Mouse (Mus musculus) lung, embryonic 16.5 days (tissue): Measurements from ENCODE around the gene Dnajc11. TPM values are rescaled to one million over a fixed set of nuclear protein-coding genes. Genes with fewer than 3 reads are reported as not detected.

Experiments
- ATAC-seq: fragments of 200-750 bp; cut with Nextera tagmentation; 2 replicates; pipeline ENCODE4 v1.8.0; 2017; ENCODE audit warnings: low read depth, mild to moderate bottlenecking, moderate library complexity
- H3K27ac ChIP-seq: fragments of 300-500 bp; sonication (generic); 2 replicates; pipeline ENCODE4 v1.5.1; 2014; ENCODE audit warnings: mild to moderate bottlenecking, control low read depth, low read length
- H3K27me3 ChIP-seq: fragments of 300-500 bp; sonication (generic); 2 replicates; pipeline ENCODE4 v1.6.1; 2014; ENCODE audit warnings: low read depth, low read length, mixed read lengths; ENCODE audit not compliant: control insufficient read depth, insufficient read depth
- H3K36me3 ChIP-seq: fragments of 300-500 bp; sonication (generic); 2 replicates; pipeline ENCODE4 v1.6.1; 2014; ENCODE audit warnings: low read length; ENCODE audit not compliant: control insufficient read depth, insufficient read depth
- H3K4me1 ChIP-seq: fragments of 300-500 bp; sonication (generic); replicated peaks from 2 replicates; pipeline ENCODE4 v1.6.1; 2014; ENCODE audit warnings: low read length, mixed read lengths; ENCODE audit not compliant: control insufficient read depth, insufficient read depth
- H3K4me2 ChIP-seq: fragments of 300-500 bp; sonication (generic); 2 replicates; pipeline ENCODE4 v1.6.1; 2014; ENCODE audit warnings: low read depth, low read length, control low read depth
- H3K4me3 ChIP-seq: fragments of 300-500 bp; sonication (generic); 2 replicates; pipeline ENCODE4 v1.5.1; 2014; ENCODE audit warnings: mild to moderate bottlenecking, low read length, control low read depth
- H3K9ac ChIP-seq: fragments of 300-500 bp; sonication (generic); 2 replicates; pipeline ENCODE4 v1.6.1; 2014; ENCODE audit warnings: low read length, control low read depth
- H3K9me3 ChIP-seq: fragments of 300-500 bp; sonication (generic); 2 replicates; pipeline ENCODE4 v1.6.1; 2016; ENCODE audit warnings: low read length; ENCODE audit not compliant: control insufficient read depth
- WGBS: fragments of 180-500 bp; shearing (Covaris S2); extraction: QIAGEN DNeasy Blood & Tissue Kit; methylation state at CpG from one replicate; pipeline ENCODE4 v1.1.7; 2014; 5-methylcytosine and 5-hydroxymethylcytosine counted together
- polyA plus RNA-seq: library from polyadenylated mRNA; unstranded; fragments of >200 nt; fragmentation: Nextera tagmentation; extraction: Ambion mirVana; gene quantifications from 2 replicates; pipeline ENCODE4 v1.2.1, GENCODE M21; 2015

The Dnajc11 gene
- polyA plus RNA-seq, 1 experiment from 2014 or later, result 57.1 TPM

- H3K4me3 ChIP-seq, result no peak overlapping the region
Measured at GRCm38 (mm10) chr4:151901422-151901821, 32.1 kb upstream of the Dnajc11 start.

GRCm38 (mm10) chr4:151902046-151902688 is 31.3 kb upstream of the Dnajc11 start:
- no peak overlapping the region for H3K27ac ChIP-seq
- H3K9me3 ChIP-seq, result no peaks in the 10 kb centered on the region
- no peak overlapping the region for H3K9ac ChIP-seq
- H3K27me3 ChIP-seq, result peaks cover 6% of the 10 kb centered on the region
- no peak for ATAC-seq
- no peak overlapping the region for H3K4me3 ChIP-seq
- peaks cover 15% of the 10 kb centered on the region for H3K4me1 ChIP-seq
- H3K4me2 ChIP-seq, result no peak overlapping the region
- WGBS, result 68% methylated on average over 17 of the region's 17 CpGs
- H3K36me3 ChIP-seq, result no peaks in the 10 kb centered on the region

More at GRCm38 (mm10) chr4:151901422-151901821, 32.1 kb upstream of the Dnajc11 start:
- Histone ChIP-seq H3K27ac (no peak overlapping the region), H3K4me2 (no peak overlapping the region), H3K4me1 (peaks cover 15% of the 10 kb centered on the region), H3K27me3 (peaks cover 3% of the 10 kb centered on the region; the same call in 1 of the 2 replicates), H3K9ac (no peak overlapping the region), H3K9me3 (no peaks in the 10 kb centered on the region), H3K36me3 (no peaks in the 10 kb centered on the region)
- WGBS, result 41% methylated on average over 11 of the region's 11 CpGs
- ATAC-seq, result no peak

- H3K4me3 ChIP-seq, result no peak overlapping the region
- 25% methylated on average over 14 of the region's 14 CpGs for WGBS
- ATAC-seq, result peak; percentile 77
- H3K27me3 ChIP-seq, result peaks cover 6% of the 10 kb centered on the region
- no peaks in the 10 kb centered on the region for H3K36me3 ChIP-seq
- no peak overlapping the region for H3K9ac ChIP-seq
- no peaks in the 10 kb centered on the region for H3K9me3 ChIP-seq
- no peak overlapping the region for H3K4me2 ChIP-seq
- H3K4me1 ChIP-seq, result peaks cover 15% of the 10 kb centered on the region
- no peak overlapping the region for H3K27ac ChIP-seq
Measured at GRCm38 (mm10) chr4:151902689-151903241, 30.7 kb upstream of the Dnajc11 start.

GRCm38 (mm10) chr4:151904098-151904497 is 29.4 kb upstream of the Dnajc11 start:
- ATAC-seq, result peak; percentile 68; the same call in 1 of the 2 replicates

GRCm38 (mm10) chr4:151905621-151906020 is 27.9 kb upstream of the Dnajc11 start:
- Histone ChIP-seq H3K27me3 (peaks cover 6% of the 10 kb centered on the region), H3K9ac (no peak overlapping the region), H3K36me3 (no peaks in the 10 kb centered on the region), H3K4me3 (no peak overlapping the region), H3K9me3 (no peaks in the 10 kb centered on the region), H3K4me2 (no peak overlapping the region), H3K27ac (no peak overlapping the region), H3K4me1 (peaks cover 15% of the 10 kb centered on the region)
- WGBS, result 74% methylated on average over 4 of the region's 4 CpGs
- ATAC-seq, result no peak

More at GRCm38 (mm10) chr4:151904098-151904497, 29.4 kb upstream of the Dnajc11 start:
- Histone ChIP-seq H3K9ac (no peak overlapping the region), H3K4me3 (no peak overlapping the region), H3K36me3 (no peaks in the 10 kb centered on the region), H3K27me3 (peaks cover 6% of the 10 kb centered on the region), H3K4me1 (peaks cover 15% of the 10 kb centered on the region), H3K4me2 (no peak overlapping the region), H3K9me3 (no peaks in the 10 kb centered on the region), H3K27ac (no peak overlapping the region)
- WGBS, result 35% methylated on average over 11 of the region's 11 CpGs

GRCm38 (mm10) chr4:151907577-151908343 is 25.7 kb upstream of the Dnajc11 start:
- Histone ChIP-seq H3K36me3 (no peaks in the 10 kb centered on the region), H3K27me3 (peaks cover 6% of the 10 kb centered on the region), H3K9ac (no peak overlapping the region), H3K4me3 (no peak overlapping the region), H3K4me1 (peaks cover 8% of the 10 kb centered on the region), H3K27ac (no peak overlapping the region), H3K4me2 (peak overlapping the region; percentile 16; the same call in 1 of the 2 replicates), H3K9me3 (no peaks in the 10 kb centered on the region)
- WGBS, result 65% methylated on average over 26 of the region's 26 CpGs
- ATAC-seq, result no peak

GRCm38 (mm10) chr4:151908809-151909208 is 24.7 kb upstream of the Dnajc11 start:
- Histone ChIP-seq H3K9ac (no peak overlapping the region), H3K27ac (no peak overlapping the region), H3K9me3 (no peaks in the 10 kb centered on the region), H3K4me3 (no peak overlapping the region), H3K36me3 (no peaks in the 10 kb centered on the region), H3K27me3 (peaks cover 6% of the 10 kb centered on the region), H3K4me2 (no peak overlapping the region), H3K4me1 (peaks cover 3% of the 10 kb centered on the region; the same call in 1 of the 2 replicates)
- ATAC-seq, result no peak
- WGBS, result 60% methylated on average over 8 of the region's 8 CpGs

- no peaks in the 10 kb centered on the region for H3K36me3 ChIP-seq
- H3K4me2 ChIP-seq, result no peak overlapping the region
- ATAC-seq, result no peak
- H3K27me3 ChIP-seq, result no peaks in the 10 kb centered on the region
- no peak overlapping the region for H3K9ac ChIP-seq
- 80% methylated on average over 11 of the region's 11 CpGs for WGBS
- H3K9me3 ChIP-seq, result no peaks in the 10 kb centered on the region
- no peak overlapping the region for H3K27ac ChIP-seq
- no peak overlapping the region for H3K4me3 ChIP-seq
- H3K4me1 ChIP-seq, result no peaks in the 10 kb centered on the region
Measured at GRCm38 (mm10) chr4:151916271-151916670, 17.2 kb upstream of the Dnajc11 start.

- Histone ChIP-seq H3K9ac (no peak overlapping the region), H3K27ac (no peak overlapping the region), H3K36me3 (no peaks in the 10 kb centered on the region), H3K4me2 (no peak overlapping the region), H3K4me1 (no peaks in the 10 kb centered on the region), H3K27me3 (no peaks in the 10 kb centered on the region), H3K4me3 (no peak overlapping the region), H3K9me3 (no peaks in the 10 kb centered on the region)
- WGBS, result 49% methylated on average over 20 of the region's 20 CpGs
- no peak for ATAC-seq
Measured at GRCm38 (mm10) chr4:151919135-151919840, 14.2 kb upstream of the Dnajc11 start.
